Mouse (Mus musculus): Measurements from ENCODE around the gene Wars2. TPM values are rescaled to one million over a fixed set of nuclear protein-coding genes. Genes with fewer than 3 reads are reported as not detected.

Wars2 gene
- polyA plus RNA-seq, 1 experiment from 2014 or later, result 5.5 TPM

- ATAC-seq (ENCODE audit: low FRiP score), result no peak
- Histone ChIP-seq H3K9ac (no peak overlapping the region), H3K27me3 (no peaks in the 10 kb centered on the region), H3K27ac (no peak overlapping the region), H3K36me3 (replicated peaks) (no peaks in the 10 kb centered on the region), H3K4me1 (peaks cover 14% of the 10 kb centered on the region; the same call in 1 of the 2 replicates), H3K4me3 (replicated peaks) (no peak overlapping the region), H3K4me2 (no peak overlapping the region), H3K9me3 (no peaks in the 10 kb centered on the region)
- WGBS, result 39% methylated on average over 14 of the region's 14 CpGs
These were observed 70.3 kb downstream of the Wars2 start for GRCm38 (mm10) chr3:99211105-99211698.

- Histone ChIP-seq H3K27ac (no peak overlapping the region), H3K9me3 (no peaks in the 10 kb centered on the region), H3K36me3 (replicated peaks) (no peaks in the 10 kb centered on the region), H3K4me1 (no peaks in the 10 kb centered on the region), H3K9ac (no peak overlapping the region), H3K4me2 (no peak overlapping the region), H3K4me3 (replicated peaks) (no peak overlapping the region), H3K27me3 (peaks cover 11% of the 10 kb centered on the region)
- WGBS, result 85% methylated on average over 2 of the region's 2 CpGs
- ATAC-seq (ENCODE audit: low FRiP score), result no peak
These were observed 86.9 kb downstream of the Wars2 start for GRCm38 (mm10) chr3:99227807-99228206.

- Histone ChIP-seq H3K9me3 (no peaks in the 10 kb centered on the region), H3K4me2 (peak overlapping the region; percentile 30), H3K4me3 (replicated peaks) (0 out of 2 replicates have a peak overlapping the region, but pooled peaks have one; percentile 5)
These were observed 92.8 kb downstream of the Wars2 start for GRCm38 (mm10) chr3:99233393-99234318.

GRCm38 (mm10) chr3:99234319-99234869 lies 93.5 kb downstream of the Wars2 start:
- 1% methylated on average over 17 of the region's 17 CpGs for WGBS
- H3K9ac ChIP-seq, result no peak overlapping the region
- no peaks in the 10 kb centered on the region for H3K36me3 ChIP-seq (replicated peaks)
- peak; percentile 62; the same call in 1 of the 2 replicates for ATAC-seq (ENCODE audit: low FRiP score)
- H3K4me2 ChIP-seq, result peak overlapping the region; percentile 30
- H3K27me3 ChIP-seq, result peaks cover 73% of the 10 kb centered on the region
- peaks cover 9% of the 10 kb centered on the region for H3K4me1 ChIP-seq
- no peak overlapping the region for H3K27ac ChIP-seq
- no peaks in the 10 kb centered on the region for H3K9me3 ChIP-seq
- 0 out of 2 replicates have a peak overlapping the region, but pooled peaks have one; percentile 5 for H3K4me3 ChIP-seq (replicated peaks)

More at GRCm38 (mm10) chr3:99233393-99234318, 92.8 kb downstream of the Wars2 start:
- peak; percentile 31; the same call in 1 of the 2 replicates for ATAC-seq (ENCODE audit: low FRiP score)
- Histone ChIP-seq H3K36me3 (replicated peaks) (no peaks in the 10 kb centered on the region), H3K9ac (no peak overlapping the region), H3K4me1 (peaks cover 9% of the 10 kb centered on the region), H3K27ac (no peak overlapping the region), H3K27me3 (peaks cover 67% of the 10 kb centered on the region)
- WGBS, result 8% methylated on average over 20 of the region's 20 CpGs

- Histone ChIP-seq H3K4me2 (no peak overlapping the region), H3K27ac (no peak overlapping the region), H3K4me3 (replicated peaks) (no peak overlapping the region), H3K36me3 (replicated peaks) (no peaks in the 10 kb centered on the region), H3K9me3 (no peaks in the 10 kb centered on the region), H3K27me3 (peaks cover 82% of the 10 kb centered on the region), H3K9ac (no peak overlapping the region), H3K4me1 (peaks cover 9% of the 10 kb centered on the region)
- no peak for ATAC-seq (ENCODE audit: low FRiP score)
- WGBS, result 2% methylated on average over 23 of the region's 23 CpGs
These were observed 94.4 kb downstream of the Wars2 start for GRCm38 (mm10) chr3:99235116-99235803.

GRCm38 (mm10) chr3:99235804-99236755 lies 95.2 kb downstream of the Wars2 start:
- Histone ChIP-seq H3K36me3 (replicated peaks) (no peaks in the 10 kb centered on the region), H3K4me2 (no peak overlapping the region), H3K4me1 (peaks cover 13% of the 10 kb centered on the region), H3K27ac (no peak overlapping the region), H3K9me3 (no peaks in the 10 kb centered on the region), H3K4me3 (replicated peaks) (no peak overlapping the region), H3K27me3 (peaks cover 90% of the 10 kb centered on the region), H3K9ac (no peak overlapping the region)
- WGBS, result 2% methylated on average over 18 of the region's 18 CpGs
- ATAC-seq (ENCODE audit: low FRiP score), result no peak

GRCm38 (mm10) chr3:99238691-99239090 lies 97.8 kb downstream of the Wars2 start:
- H3K36me3 ChIP-seq (replicated peaks), result no peaks in the 10 kb centered on the region
- peaks cover 14% of the 10 kb centered on the region for H3K4me1 ChIP-seq
- 0% methylated on average over 1 of the region's 1 CpGs for WGBS
- H3K27ac ChIP-seq, result no peak overlapping the region
- H3K9ac ChIP-seq, result no peak overlapping the region
- no peak overlapping the region for H3K4me3 ChIP-seq (replicated peaks)
- no peaks in the 10 kb centered on the region for H3K9me3 ChIP-seq
- H3K4me2 ChIP-seq, result no peak overlapping the region
- ATAC-seq (ENCODE audit: low FRiP score), result no peak
- peaks cover 95% of the 10 kb centered on the region for H3K27me3 ChIP-seq

- Histone ChIP-seq H3K4me3 (replicated peaks) (no peak overlapping the region), H3K36me3 (replicated peaks) (no peaks in the 10 kb centered on the region), H3K9ac (no peak overlapping the region), H3K27me3 (peaks cover 95% of the 10 kb centered on the region), H3K4me2 (no peak overlapping the region), H3K4me1 (peaks cover 9% of the 10 kb centered on the region; the same call in 1 of the 2 replicates), H3K9me3 (no peaks in the 10 kb centered on the region), H3K27ac (no peak overlapping the region)
- no peak for ATAC-seq (ENCODE audit: low FRiP score)
- WGBS, result under 1% methylated on average over 20 of the region's 20 CpGs
These were observed 98.6 kb downstream of the Wars2 start for GRCm38 (mm10) chr3:99239301-99240045.

- Histone ChIP-seq H3K27me3 (peaks cover 95% of the 10 kb centered on the region), H3K4me1 (peaks cover 9% of the 10 kb centered on the region; the same call in 1 of the 2 replicates), H3K4me3 (replicated peaks) (peak within 1 kb of the TSS; percentile 20), H3K9ac (no peak within 1 kb of the TSS), H3K9me3 (no peaks in the 10 kb centered on the region), H3K36me3 (replicated peaks) (no peaks in the 10 kb centered on the region), H3K27ac (no peak within 1 kb of the TSS), H3K4me2 (peak within 1 kb of the TSS; percentile 22)
- ATAC-seq (ENCODE audit: low FRiP score), result no peak
- under 1% methylated on average over 16 of the region's 20 CpGs for WGBS
These were observed 99.4 kb downstream of the Wars2 start, which contains the start of gene Tbx15 for GRCm38 (mm10) chr3:99240213-99240720. Tbx15 (plus strand) TSS chr3:99240381.

- ATAC-seq (ENCODE audit: low FRiP score), result no peak
- Histone ChIP-seq H3K4me2 (peak overlapping the region; percentile 22), H3K4me3 (replicated peaks) (peak overlapping the region; percentile 20), H3K27ac (no peak overlapping the region), H3K4me1 (peaks cover 9% of the 10 kb centered on the region; the same call in 1 of the 2 replicates), H3K27me3 (peaks cover 95% of the 10 kb centered on the region), H3K36me3 (replicated peaks) (no peaks in the 10 kb centered on the region), H3K9ac (no peak overlapping the region), H3K9me3 (no peaks in the 10 kb centered on the region)
- under 1% methylated on average over 50 of the region's 50 CpGs for WGBS
These were observed 100.2 kb downstream of the Wars2 start for GRCm38 (mm10) chr3:99240811-99241738.
